ENCODE assay signal across 29 mouse cellular contexts in the genomic region with DNA sequence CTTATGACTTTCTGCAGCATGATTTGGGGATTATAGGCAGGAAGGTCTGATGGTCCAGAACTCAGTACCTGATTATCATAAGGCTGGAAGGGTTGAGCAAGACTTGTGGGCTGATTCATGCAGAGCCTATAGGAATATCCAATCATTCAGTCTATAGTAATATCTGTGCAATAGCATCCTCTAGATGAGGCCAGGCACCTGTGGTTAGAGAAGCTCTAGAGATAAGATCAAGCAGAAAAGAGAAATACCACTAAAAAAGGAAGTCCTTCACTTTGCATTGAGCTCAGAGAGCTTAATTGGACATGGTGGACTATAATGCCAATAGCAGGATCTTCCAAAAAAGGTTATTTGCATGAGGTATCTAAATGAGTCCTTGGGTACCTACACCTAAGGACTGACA.
"Had no signal": no experiment of that assay in that cellular context is flagged by ENCODE, and none has a peak within 500 bp of the region (broad histone marks: within the 10 kb centered on the region; RNA-seq: fewer than 3 reads in every experiment).

No protein-coding gene starts in this region.

- H3K27ac ChIP-seq: heart, embryonic 13.5 days; heart, embryonic 15.5 days; hindbrain, embryonic 10.5 days; hindbrain, embryonic 12.5 days; hindbrain, embryonic 13.5 days; hindbrain, embryonic 14.5 days; hindbrain, embryonic 15.5 days; hindbrain, postnatal 0 days; intestine, embryonic 15.5 days; kidney, embryonic 15.5 days; kidney, postnatal 0 days; layer of hippocampus, adult 2 months; left cerebral cortex, adult 2 months had no signal

- H3K27me3 ChIP-seq: heart, embryonic 12.5 days; heart, embryonic 13.5 days; heart, embryonic 15.5 days; hindbrain, embryonic 12.5 days; hindbrain, embryonic 13.5 days; hindbrain, embryonic 15.5 days; intestine, embryonic 15.5 days; kidney, embryonic 15.5 days had no signal

- H3K9ac ChIP-seq: heart, embryonic 12.5 days; heart, embryonic 13.5 days; heart, embryonic 15.5 days; hindbrain, embryonic 12.5 days; hindbrain, embryonic 13.5 days; hindbrain, embryonic 14.5 days; hindbrain, embryonic 15.5 days; intestine, embryonic 15.5 days; kidney, embryonic 15.5 days had no signal

- H3K4me3 ChIP-seq: heart, embryonic 12.5 days; heart, embryonic 13.5 days; heart, embryonic 15.5 days; hindbrain, embryonic 10.5 days; hindbrain, embryonic 12.5 days; hindbrain, embryonic 13.5 days; hindbrain, embryonic 15.5 days; intestine, embryonic 15.5 days; kidney, embryonic 15.5 days; layer of hippocampus, adult 2 months; left cerebral cortex, adult 2 months had no signal

- H3K36me3 ChIP-seq: heart, embryonic 12.5 days; heart, embryonic 13.5 days; heart, embryonic 15.5 days; hindbrain, embryonic 10.5 days; hindbrain, embryonic 12.5 days; hindbrain, embryonic 13.5 days; hindbrain, embryonic 15.5 days; intestine, embryonic 15.5 days; kidney, embryonic 15.5 days had no signal

- H3K9me3 ChIP-seq: heart, embryonic 12.5 days; heart, embryonic 13.5 days; heart, embryonic 15.5 days; hindbrain, embryonic 10.5 days; hindbrain, embryonic 12.5 days; hindbrain, embryonic 13.5 days; hindbrain, embryonic 15.5 days; intestine, embryonic 15.5 days; kidney, embryonic 15.5 days had no signal

- H3K4me1 ChIP-seq: heart, embryonic 12.5 days; heart, embryonic 13.5 days; heart, embryonic 15.5 days; hindbrain, embryonic 10.5 days; hindbrain, embryonic 12.5 days; hindbrain, embryonic 13.5 days; hindbrain, embryonic 15.5 days; intestine, embryonic 15.5 days; kidney, embryonic 15.5 days had no signal

- DNase-seq: heart, postnatal 10 days; heart, postnatal 14 days; heart, postnatal 36 days; heart, postnatal 4 days; kidney, adult 11 months; kidney, adult 18-20 months; kidney, adult 2 months; kidney, adult 9 months; kidney, postnatal 10 days; kidney, postnatal 14 days; kidney, postnatal 25 days; kidney, postnatal 36 days; kidney, postnatal 4 days; layer of hippocampus, adult 9-11 months; layer of hippocampus, postnatal 36 days had no signal
